Mouse (Mus musculus) heart, postnatal 10 days (tissue): Measurements from ENCODE around the gene Tpbg. TPM values are rescaled to one million over a fixed set of nuclear protein-coding genes. Genes with fewer than 3 reads are reported as not detected.
"Not testable (repeated sequence)": the region's sequence is repeated elsewhere in the genome, so short reads cannot be mapped to it uniquely, and the experiment has no call there.

Experiments used
- DNase-seq, 2 experiments: peaks; one replicate each; pipeline ENCODE4 v3.0.0; 2021
- intact Hi-C: fragments of 180-260 bp; cut with DNase I; formaldehyde crosslinking; loops from one replicate; pipeline ENCODE4 v1.15.1; 2025
- total RNA-seq, 2 experiments: library from RNA; stranded (reverse); gene quantifications; 2 replicates each; pipeline ENCODE4 v1.2.3; 2021

Gene Tpbg
- 1 to 10 TPM; 3.2 to 3.9 TPM for total RNA-seq

DNA sequence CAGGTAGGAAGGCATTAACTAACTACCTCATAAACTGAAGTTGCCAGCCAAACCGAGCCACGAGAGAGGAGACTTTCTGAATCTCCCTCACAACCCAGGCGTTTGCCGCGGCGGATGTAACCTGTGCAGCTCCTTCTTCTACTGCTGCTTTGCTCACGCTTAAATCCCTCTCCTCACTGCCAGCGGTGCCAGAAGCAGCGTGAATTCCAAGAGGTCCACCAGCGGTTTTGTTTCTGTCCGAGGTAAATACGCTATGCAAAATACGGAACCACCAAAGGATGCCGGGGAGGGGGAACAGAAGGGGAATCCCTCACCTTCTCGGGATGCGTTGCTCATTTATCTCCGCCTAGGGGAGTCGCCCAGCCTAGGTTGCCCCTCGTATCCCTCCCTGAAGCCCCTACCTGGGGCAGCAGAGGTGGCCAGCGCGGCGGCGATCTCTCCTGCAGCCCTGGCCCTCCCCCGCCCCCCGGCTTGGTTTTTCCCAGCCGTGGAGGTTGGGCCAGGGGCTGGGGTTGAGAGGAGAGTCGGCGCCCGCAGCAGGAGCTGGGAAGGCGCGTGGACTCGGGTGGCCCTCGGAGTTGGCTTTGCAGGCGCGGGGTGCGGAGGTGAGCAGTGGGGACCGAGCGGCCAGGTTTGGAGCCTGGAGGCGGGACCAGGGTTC lies at the start of gene Tpbg:
TSS of gene Tpbg (plus strand) at position 30 of the 661 bp plus-strand sequence.
- intact Hi-C loops: loop anchor here (5.0 to 10.0 kb wide), 2 partner anchors 50 to 732 kb away; partner anchors contain the start of genes Pgm3 and Rwdd2a
- DNase-seq: peak; percentile 29 to 53

DNA sequence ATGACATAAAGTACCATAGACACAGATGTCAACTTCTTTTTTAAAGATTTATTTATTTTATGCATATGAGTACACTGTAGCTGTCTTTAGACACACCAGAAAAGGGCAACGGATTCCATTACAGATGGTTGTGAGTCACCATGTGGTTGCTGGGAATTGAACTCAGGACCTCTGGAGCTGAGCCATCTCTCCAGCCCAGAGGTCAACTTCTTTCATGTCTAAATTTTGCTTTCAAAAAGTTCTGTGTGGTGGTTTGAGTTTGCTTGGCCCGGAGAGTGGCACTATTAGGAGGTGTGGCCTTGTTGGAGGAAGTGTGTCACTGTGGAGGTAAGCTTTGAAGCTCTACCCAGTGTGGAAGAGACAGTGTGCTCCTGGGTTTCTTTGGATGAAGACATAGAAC lies 40.2 kb upstream of the Tpbg start:
- intact Hi-C loops, DNase-seq: not testable (repeated sequence)

DNA sequence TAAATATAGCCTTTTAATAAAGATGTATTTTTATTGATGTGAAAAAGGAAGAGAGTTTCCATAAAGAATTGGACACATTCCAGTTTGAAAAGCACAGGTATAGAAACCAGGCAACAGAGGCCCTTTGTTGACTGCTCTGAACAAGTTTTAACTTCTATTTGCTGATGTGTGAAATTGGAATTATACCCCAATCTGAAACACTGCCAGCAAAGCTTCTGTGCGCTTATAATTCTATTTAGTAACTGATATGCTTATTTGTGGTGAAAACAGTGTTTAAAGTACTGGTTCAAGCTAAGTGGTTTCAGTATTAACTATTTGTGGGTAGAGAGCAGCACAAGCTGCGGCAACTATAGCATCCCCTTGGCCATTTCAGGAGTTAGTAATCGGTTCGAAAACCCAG lies 39.6 kb upstream of the Tpbg start:
- intact Hi-C loops: no loop called here
- DNase-seq: no peak

DNA sequence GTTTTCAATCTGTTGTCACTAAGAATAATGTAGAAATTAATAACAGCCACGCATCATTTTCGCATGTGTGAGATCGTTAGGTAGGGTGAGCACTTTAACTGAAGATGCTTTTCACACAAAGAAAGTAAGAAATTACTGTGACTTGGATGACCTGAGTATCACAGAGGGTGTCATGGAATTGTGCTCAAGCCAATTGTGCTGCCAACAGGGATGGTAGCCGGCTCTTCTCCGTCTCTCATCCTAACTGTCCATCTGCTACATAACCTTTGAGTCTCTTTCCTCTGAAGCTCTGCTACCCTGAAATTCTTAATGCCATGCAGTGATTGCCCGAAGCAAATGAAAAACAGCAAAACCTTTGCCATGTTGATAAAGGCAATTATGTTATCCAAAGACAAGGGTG lies 35.8 kb upstream of the Tpbg start:
- intact Hi-C loops: no loop called here
- DNase-seq: no peak

DNA sequence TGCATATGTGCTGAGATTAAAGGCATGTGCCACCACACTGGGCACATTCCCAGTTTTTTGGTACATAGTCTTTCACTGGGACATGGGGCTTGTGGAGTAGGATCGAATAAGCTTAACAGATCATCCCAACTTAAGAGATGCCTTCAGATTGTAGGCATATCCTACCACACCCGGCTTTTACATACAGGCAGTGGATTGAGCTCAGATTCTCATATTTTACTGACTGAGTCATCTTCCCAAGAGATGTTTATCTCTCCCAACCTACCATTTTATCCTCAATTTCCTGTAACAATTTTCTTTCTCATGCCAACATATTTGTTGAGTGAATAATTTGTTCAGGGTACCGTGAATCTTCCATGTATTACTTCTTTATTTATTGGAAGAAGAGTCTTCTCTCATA lies 32.9 kb upstream of the Tpbg start:
- intact Hi-C loops: no loop called here
- DNase-seq: no peak

GRCm38 (mm10) chr9:85820829-85821228 lies 21.4 kb upstream of the Tpbg start:
- intact Hi-C loops: no loop called here
- no peak for DNase-seq

- intact Hi-C loops: no loop called here
- DNase-seq: no peak
These were observed 6.4 kb upstream of the Tpbg start for GRCm38 (mm10) chr9:85835521-85836425.

DNA sequence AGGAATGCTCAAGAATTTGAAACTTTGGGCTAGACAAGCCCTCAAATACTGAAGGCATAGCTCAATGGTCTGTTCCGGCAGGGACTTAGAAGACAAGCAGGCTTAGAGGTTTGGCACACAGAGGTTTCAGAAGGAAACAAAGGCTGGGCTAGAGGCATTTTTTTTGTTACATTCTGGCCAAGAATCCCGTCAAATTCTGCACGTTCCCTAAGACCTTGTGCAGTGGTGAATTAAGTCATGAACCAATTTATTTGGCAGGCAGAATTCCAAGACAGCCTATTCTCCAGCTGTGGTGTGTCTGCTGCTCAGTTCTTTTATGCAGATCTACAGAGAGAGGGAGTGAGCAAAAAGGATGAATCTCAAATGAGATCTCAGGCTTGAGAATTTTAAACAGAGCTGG lies 2.6 kb upstream of the Tpbg start:
- intact Hi-C loops: loop anchor here (5.0 to 10.0 kb wide), 2 partner anchors 47 to 735 kb away; partner anchors contain the start of genes Pgm3 and Rwdd2a
- DNase-seq: no peak

- peak; percentile 37 to 57 for DNase-seq
- intact Hi-C loops: loop anchor here (5.0 to 10.0 kb wide), 2 partner anchors 50 to 733 kb away; partner anchors contain the start of genes Pgm3 and Rwdd2a
These were observed 289 bp upstream of the Tpbg start for GRCm38 (mm10) chr9:85841891-85842290.

- DNase-seq: peak; percentile 48 to 56
- intact Hi-C loops: loop anchor here (5.0 to 10.0 kb wide), 2 partner anchors 51 to 732 kb away; partner anchors contain the start of genes Pgm3 and Rwdd2a
These were observed 1.1 kb downstream of the Tpbg start for GRCm38 (mm10) chr9:85843031-85843890.

DNA sequence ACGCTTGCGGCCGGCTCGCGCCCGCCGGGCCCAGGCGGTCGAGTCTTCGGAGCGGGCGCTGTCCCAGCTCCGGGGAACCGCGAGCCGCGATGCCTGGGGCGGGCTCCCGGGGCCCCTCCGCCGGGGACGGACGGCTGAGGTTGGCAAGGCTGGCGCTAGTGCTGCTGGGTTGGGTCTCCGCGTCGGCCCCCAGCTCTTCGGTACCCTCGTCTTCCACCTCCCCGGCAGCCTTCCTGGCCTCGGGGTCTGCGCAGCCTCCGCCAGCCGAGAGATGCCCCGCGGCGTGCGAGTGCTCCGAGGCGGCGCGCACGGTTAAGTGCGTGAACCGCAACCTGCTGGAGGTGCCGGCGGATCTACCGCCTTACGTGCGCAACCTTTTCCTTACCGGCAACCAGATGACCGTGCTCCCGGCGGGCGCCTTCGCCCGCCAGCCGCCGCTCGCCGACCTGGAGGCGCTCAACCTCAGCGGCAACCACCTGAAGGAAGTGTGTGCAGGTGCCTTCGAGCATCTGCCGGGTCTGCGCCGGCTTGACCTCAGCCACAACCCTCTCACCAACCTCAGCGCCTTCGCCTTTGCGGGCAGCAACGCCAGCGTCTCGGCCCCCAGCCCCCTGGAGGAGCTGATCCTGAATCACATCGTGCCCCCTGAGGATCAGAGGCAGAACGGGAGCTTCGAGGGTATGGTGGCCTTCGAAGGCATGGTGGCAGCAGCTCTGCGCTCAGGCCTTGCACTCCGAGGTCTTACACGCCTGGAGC lies 1.9 kb downstream of the Tpbg start:
- no peak for DNase-seq
- intact Hi-C loops: loop anchor here (5.0 to 10.0 kb wide), 2 partner anchors 52 to 731 kb away; partner anchors contain the start of genes Pgm3 and Rwdd2a

DNA sequence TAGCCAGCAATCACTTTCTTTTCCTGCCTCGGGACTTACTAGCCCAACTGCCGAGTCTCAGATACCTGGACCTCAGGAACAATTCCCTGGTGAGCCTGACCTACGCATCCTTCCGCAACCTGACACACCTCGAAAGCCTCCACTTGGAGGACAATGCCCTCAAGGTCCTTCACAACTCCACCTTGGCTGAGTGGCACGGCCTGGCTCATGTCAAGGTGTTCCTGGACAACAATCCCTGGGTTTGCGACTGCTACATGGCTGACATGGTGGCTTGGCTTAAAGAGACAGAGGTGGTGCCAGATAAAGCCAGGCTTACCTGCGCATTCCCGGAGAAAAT lies 2.4 kb downstream of the Tpbg start:
- intact Hi-C loops: loop anchor here (5.0 to 10.0 kb wide), 2 partner anchors 52 to 730 kb away; partner anchors contain the start of genes Pgm3 and Rwdd2a
- DNase-seq: no peak

DNA sequence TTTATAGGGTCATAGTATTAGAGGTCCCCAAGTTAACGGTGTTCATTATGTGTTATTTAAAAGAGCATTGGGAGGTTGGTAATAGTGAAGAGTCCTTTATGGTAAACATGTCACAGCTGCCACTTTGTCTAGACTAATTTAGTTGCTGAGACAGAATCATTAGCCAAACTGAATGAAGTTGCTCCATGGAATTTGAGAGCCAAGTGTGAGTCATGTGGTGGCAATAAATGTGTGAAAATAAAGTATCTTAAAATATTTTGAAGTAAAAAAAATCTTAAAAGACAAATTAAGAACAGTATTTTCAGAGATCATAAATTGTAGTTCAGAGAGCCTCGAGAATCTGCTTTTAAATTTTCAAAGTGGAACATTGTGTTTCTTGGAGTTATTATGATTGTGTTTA lies 4.0 kb downstream of the Tpbg start:
- intact Hi-C loops: loop anchor here (10.0 kb wide), 1 partner anchor 729 kb away; the partner anchor contains the start of genes Pgm3 and Rwdd2a
- no peak for DNase-seq

DNA sequence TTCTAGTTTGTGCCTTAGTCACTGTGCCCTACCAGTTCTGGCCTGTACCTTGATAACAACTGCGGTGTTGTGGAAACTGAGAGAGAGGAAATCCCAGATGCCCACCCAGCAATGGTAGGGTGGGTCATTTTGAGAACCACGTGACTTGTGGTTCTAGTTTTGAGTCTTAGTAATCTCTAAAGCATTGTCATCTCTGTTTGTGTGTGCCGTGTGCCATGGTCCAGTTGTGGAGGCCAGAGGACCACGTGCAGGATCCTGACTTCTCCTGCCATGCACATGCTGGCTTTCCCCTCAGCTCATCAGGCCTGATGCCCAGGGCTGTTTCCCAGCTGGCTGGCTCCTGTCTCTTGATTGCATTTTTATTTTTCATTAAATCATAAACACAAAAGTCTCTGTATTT lies 12.6 kb downstream of the Tpbg start:
- DNase-seq: no peak
- intact Hi-C loops: no loop called here

DNA sequence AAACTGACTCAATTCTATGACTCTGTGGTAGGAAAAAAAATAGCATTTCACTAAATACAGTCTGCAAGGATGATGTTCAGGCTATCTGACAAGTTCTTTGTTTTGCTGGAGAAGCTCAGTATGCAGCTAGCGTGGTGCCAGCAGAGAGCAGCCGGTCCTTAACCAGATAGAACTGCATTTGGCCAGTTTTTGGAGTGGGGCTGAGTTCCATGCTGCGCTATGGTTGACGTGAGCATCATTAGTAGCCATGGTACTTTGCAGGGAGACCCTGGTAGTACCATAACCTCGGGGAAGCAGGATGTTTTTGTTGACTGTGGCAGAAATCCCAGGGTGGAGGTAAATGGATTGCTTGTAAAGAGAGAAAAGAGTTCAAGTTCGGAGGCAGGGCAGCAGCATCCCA lies 14.3 kb downstream of the Tpbg start:
- intact Hi-C loops: no loop called here
- DNase-seq: no peak

DNA sequence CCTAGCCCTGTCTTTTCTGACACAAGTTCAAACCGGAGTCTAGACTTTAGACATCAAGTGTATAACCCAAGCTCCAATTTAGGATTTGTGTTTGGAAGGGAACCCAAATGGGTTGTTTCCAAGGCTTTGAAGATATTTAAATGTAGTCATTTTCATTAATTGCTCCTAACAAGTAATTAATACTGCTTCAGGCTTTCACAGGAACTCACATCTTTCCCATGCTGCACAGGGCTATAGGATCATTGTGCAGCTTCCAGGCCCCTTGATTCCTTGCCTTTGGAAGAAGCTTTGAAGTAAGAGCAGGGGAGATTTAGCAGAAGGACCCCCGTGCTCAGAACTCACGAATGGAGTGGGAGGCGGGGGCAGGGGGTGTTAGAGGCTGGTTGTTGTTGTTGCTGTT lies 18.9 kb downstream of the Tpbg start:
- intact Hi-C loops: no loop called here

DNA sequence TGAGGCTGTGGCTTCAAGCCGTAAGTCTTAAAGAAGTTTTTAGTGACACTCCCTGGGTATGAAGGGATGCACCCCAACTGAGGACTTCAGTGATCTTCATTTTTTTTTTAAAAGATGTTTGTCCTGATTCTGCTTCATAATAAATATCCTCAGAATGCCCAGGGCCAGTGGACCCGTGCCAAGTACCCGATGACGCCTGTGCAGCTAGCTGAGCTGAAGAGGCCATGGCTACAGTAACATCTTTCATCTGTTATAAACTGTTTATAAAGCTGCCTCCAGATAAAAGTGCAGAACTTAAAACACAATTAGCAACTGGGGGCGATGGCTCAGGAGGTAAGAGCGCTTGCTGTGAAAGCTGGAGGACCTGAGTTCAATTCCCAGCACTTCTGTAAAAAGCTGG lies 20.4 kb downstream of the Tpbg start:
- DNase-seq: no peak
- intact Hi-C loops: no loop called here

More for the DNA sequence above, 18.9 kb downstream of the Tpbg start:
- DNase-seq: no peak

GRCm38 (mm10) chr9:85872908-85873307 lies 30.7 kb downstream of the Tpbg start:
- intact Hi-C loops: loop anchor here (2.0 kb wide), 1 partner anchor 576 kb away; no protein-coding TSS in a partner anchor
- no peak for DNase-seq

DNA sequence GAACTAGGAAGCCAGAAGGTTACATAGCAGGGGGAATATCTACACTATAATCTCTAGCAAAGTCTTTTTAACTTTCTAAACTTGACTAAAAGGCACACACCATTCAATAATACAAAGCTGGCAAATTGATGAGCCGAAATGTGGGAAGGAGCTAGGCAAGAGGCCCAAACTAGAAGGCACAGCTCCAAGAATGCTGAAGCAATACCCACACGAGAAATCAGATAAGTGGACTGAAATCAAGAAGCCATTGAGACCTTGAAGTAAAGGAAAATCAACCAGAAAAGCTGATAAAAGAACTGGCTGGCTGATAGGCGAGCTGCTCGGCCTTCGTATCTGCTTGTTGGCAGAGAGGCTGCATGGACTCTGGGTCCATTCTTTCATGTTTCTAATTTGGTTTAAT lies 51.5 kb downstream of the Tpbg start:
- DNase-seq: peak in 1 of 2 experiments; percentile 2
- intact Hi-C loops: no loop called here
